Mouse (Mus musculus) neural tube, embryonic 12.5 days (tissue): ENCODE results near the gene Gm21117. TPM values are rescaled to one million over a fixed set of nuclear protein-coding genes. Genes with fewer than 3 reads are reported as not detected.
"Not testable (repeated sequence)": the region's sequence is repeated elsewhere in the genome, so short reads cannot be mapped to it uniquely, and the experiment has no call there.

Experiments
- ATAC-seq: fragments of 200-750 bp; cut with Nextera tagmentation; 2 replicates; pipeline ENCODE4 v1.8.0; 2017; ENCODE audit warnings: low read depth, mild to moderate bottlenecking, moderate TSS enrichment, moderate library complexity; ENCODE audit not compliant: low FRiP score
- H3K27ac ChIP-seq: fragments of 300-500 bp; sonication (generic); 2 replicates; pipeline ENCODE4 v1.5.1; 2016
- H3K27me3 ChIP-seq: fragments of 300-500 bp; sonication (generic); replicated peaks from 2 replicates; pipeline ENCODE4 v1.6.1; 2016; ENCODE audit warnings: mild to moderate bottlenecking
- H3K36me3 ChIP-seq: fragments of 300-500 bp; sonication (generic); 2 replicates; pipeline ENCODE4 v1.6.1; 2016; ENCODE audit warnings: mild to moderate bottlenecking
- H3K4me1 ChIP-seq: fragments of 300-500 bp; sonication (generic); 2 replicates; pipeline ENCODE4 v1.6.1; 2016
- H3K4me2 ChIP-seq: fragments of 300-500 bp; sonication (generic); replicated peaks from 2 replicates; pipeline ENCODE4 v1.6.1; 2016; ENCODE audit warnings: mild to moderate bottlenecking
- H3K4me3 ChIP-seq: fragments of 300-500 bp; sonication (generic); 2 replicates; pipeline ENCODE4 v1.5.1; 2016
- H3K9ac ChIP-seq: fragments of 300-500 bp; sonication (generic); 2 replicates; pipeline ENCODE4 v1.6.1; 2016; ENCODE audit warnings: mild to moderate bottlenecking
- H3K9me3 ChIP-seq: fragments of 300-500 bp; sonication (generic); 2 replicates; pipeline ENCODE4 v1.6.1; 2016; ENCODE audit warnings: mild to moderate bottlenecking
- WGBS: fragments of 180-500 bp; shearing (Covaris S2); methylation state at CpG from one replicate; pipeline ENCODE4 v1.1.7; 2016; 5-methylcytosine and 5-hydroxymethylcytosine counted together
- polyA plus RNA-seq: library from polyadenylated mRNA; unstranded; fragments of >200 nt; fragmentation: Nextera tagmentation; extraction: Ambion mirVana; gene quantifications from 2 replicates; pipeline ENCODE4 v1.2.1, GENCODE M21; 2016

Gene Gm21117
- not detected in 2 replicates for polyA plus RNA-seq

- H3K9me3 ChIP-seq, H3K4me1 ChIP-seq, ATAC-seq, H3K36me3 ChIP-seq, H3K27me3 ChIP-seq, H3K4me2 ChIP-seq, H3K27ac ChIP-seq, H3K4me3 ChIP-seq, H3K9ac ChIP-seq: not testable (repeated sequence)
- no CpG with 5 or more reads among the region's 6 CpGs for WGBS
Measured at GRCm38 (mm10) chrY:51124920-51125319, at the start of gene Gm21117. Gene Gm21117 (plus strand): TSS chrY:51125220.
